Mouse (Mus musculus): Measurements from ENCODE around the gene Irf8.

DNA sequence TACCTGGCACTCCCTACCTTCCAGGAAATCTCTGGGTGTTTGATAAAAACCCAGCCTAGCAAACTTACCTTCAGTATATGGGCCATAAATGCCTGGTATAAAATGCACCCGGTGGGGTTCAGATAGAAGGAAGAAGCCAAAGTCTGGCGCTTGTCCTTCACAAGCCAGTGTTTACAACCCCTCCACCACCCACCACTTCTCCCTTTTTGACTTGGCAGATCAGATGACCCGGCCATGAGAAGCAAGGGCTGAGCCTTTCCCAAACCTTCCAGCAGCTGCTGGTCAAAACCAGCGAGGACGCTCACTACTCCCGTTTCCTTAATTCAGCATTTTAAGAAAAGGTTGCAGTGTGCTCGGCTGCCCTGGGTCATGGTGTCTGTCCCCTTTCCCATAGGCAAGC is 9.1 kb downstream of the Irf8 start:
- TF ChIP-seq CTCF (conservative IDR thresholded peaks at IDR 0.05; ENCODE audit: low read length) (no peak), POU5F1 (IDR thresholded peaks at IDR 0.05; ENCODE audit: borderline replicate concordance, low read length) (no peak)
